Mouse (Mus musculus): Measurements from ENCODE around the gene Prkn.

DNA sequence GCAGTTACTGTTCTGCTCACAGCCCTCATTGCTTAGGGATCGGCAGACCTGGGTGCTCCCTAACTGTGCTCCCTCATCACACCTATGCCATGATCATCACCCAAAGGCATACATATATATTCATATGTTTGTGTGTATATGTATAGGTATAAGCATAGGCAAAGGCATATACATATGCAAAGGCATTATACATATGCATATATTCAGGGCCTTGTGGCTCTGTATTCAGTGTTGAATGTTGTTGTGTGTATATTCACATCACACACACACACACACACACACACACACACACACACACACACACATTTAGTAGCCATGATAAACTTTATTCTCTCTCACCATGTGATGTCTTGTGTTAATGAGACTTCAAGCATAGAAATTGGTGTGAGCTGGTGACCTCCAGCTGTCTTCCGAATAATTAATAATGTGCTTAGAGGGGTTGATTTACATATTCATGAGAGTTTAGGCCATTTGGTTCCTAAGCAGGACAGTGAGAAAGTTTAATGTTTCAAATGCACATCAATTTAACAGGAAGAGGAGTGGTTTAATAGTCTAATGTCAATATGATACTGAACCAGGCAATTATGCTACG is 804.8 kb downstream of the Prkn start:
- TF ChIP-seq CTCF (IDR thresholded peaks at IDR 0.05; ENCODE audit: borderline replicate concordance, insufficient read depth, low read depth, low read length) (no peak), POLR2A (IDR thresholded peaks at IDR 0.05; ENCODE audit: borderline replicate concordance, insufficient read depth, low read length) (no peak)

Data from cerebellum, adult 2 months (tissue).